Mouse (Mus musculus): ENCODE data around the gene Scgb1a1.

DNA sequence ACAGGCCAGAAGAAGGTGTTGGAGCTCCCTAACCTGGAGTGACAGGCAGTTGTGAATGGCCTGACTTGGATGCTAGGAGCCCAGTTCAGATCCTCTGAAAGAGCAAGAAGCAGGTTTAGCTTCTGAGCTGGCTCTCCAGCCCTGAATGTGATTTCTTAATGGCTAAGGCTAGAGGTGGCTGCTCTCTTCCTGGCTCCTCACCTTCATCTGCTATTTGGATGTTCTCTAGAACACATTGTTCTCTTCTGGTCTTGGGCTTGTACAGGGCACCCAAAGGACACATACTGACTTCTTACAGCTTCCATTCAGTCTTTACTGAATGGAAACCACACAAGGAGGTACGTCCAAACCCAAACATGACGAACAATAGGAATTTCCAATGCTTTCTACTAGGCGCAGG is 11.7 kb downstream of the Scgb1a1 start:
- TF ChIP-seq POLR2A (IDR thresholded peaks at IDR 0.05; ENCODE audit: borderline replicate concordance, insufficient read depth, low read length) (no peak), CTCF (IDR thresholded peaks at IDR 0.05; ENCODE audit: borderline replicate concordance, insufficient read depth, low read depth, low read length) (no peak)
